Mouse (Mus musculus): Measurements from ENCODE around the gene Ston2.
"Not testable (repeated sequence)": the region's sequence is repeated elsewhere in the genome, so short reads cannot be mapped to it uniquely, and the experiment has no call there.

Gene Ston2

GRCm38 (mm10) chr12:91590716-91591115 is 197.5 kb downstream of the Ston2 start:
- DNase-seq (ENCODE audit: low read depth, low spot score), result peak; percentile 72

- peak; percentile 99 for DNase-seq (ENCODE audit: low read depth, low spot score)
These were observed 198.1 kb downstream of the Ston2 start, which contains the start of gene Gtf2a1 for GRCm38 (mm10) chr12:91589847-91590690. Gene Gtf2a1, minus strand, starts transcription at chr12:91590487.

- DNase-seq (ENCODE audit: low read depth, low spot score), result no peak
These were observed 198.7 kb downstream of the Ston2 start for GRCm38 (mm10) chr12:91589542-91589846.

- DNase-seq (ENCODE audit: low read depth, low spot score), result peak; percentile 71
These were observed 199.3 kb downstream of the Ston2 start for GRCm38 (mm10) chr12:91588670-91589541.

GRCm38 (mm10) chr12:91588176-91588669 is 200.0 kb downstream of the Ston2 start:
- peak; percentile 94 for DNase-seq (ENCODE audit: low read depth, low spot score)

- peak; percentile 60 for DNase-seq (ENCODE audit: low read depth, low spot score)
These were observed 200.6 kb downstream of the Ston2 start for GRCm38 (mm10) chr12:91587491-91588033.

- peak; percentile 33 for DNase-seq (ENCODE audit: low read depth, low spot score)
These were observed 201.1 kb downstream of the Ston2 start for GRCm38 (mm10) chr12:91587077-91587476.

GRCm38 (mm10) chr12:91585815-91586214 is 202.4 kb downstream of the Ston2 start:
- DNase-seq (ENCODE audit: low read depth, low spot score), result not testable (repeated sequence)

- no peak for DNase-seq (ENCODE audit: low read depth, low spot score)
These were observed 203.0 kb downstream of the Ston2 start for GRCm38 (mm10) chr12:91585206-91585605.

- DNase-seq (ENCODE audit: low read depth, low spot score), result no peak
These were observed 204.8 kb downstream of the Ston2 start for GRCm38 (mm10) chr12:91583409-91583808.

Measured in A20 (cell line).